Comparison of ENCODE assay signal across 27 mouse cellular contexts in genomic region chr5:124919798-124920197, GRCm38 (mm10). TPM values are rescaled to one million over a fixed set of nuclear protein-coding genes. Genes with fewer than 3 reads are reported as not detected.
A peak's percentile ranks its signal among the peaks of the same experiment; 100 is the strongest.
DNase-seq lines count a peak whose midpoint lies in the region; ATAC-seq and TF ChIP-seq lines count a peak whose summit lies in the region.
"Had no signal": no experiment of that assay in that cellular context is flagged by ENCODE, and none has a peak within 500 bp of the region (broad histone marks: within the 10 kb centered on the region; RNA-seq: fewer than 3 reads in every experiment).

No protein-coding gene starts in this region.

- no peak overlapping the region for H3K4me2 ChIP-seq in heart, postnatal 0 days (ENCODE audit: low read depth, low read length)
- H3K4me2 ChIP-seq: embryonic facial prominence, embryonic 12.5 days; forebrain, embryonic 13.5 days; hindbrain, embryonic 13.5 days; midbrain, embryonic 15.5 days; neural tube, embryonic 15.5 days; stomach, embryonic 15.5 days had no signal

- no peak for TF ChIP-seq CTCF in heart, postnatal 0 days (IDR thresholded peaks at IDR 0.05; ENCODE audit: low read depth)

- H3K36me3 ChIP-seq in heart, postnatal 0 days (replicated peaks; ENCODE audit: control insufficient read depth, insufficient read depth, low read length): no peaks in the 10 kb centered on the region
- H3K36me3 ChIP-seq: embryonic facial prominence, embryonic 12.5 days; hindbrain, embryonic 13.5 days; midbrain, embryonic 15.5 days; neural tube, embryonic 15.5 days; stomach, embryonic 15.5 days had no signal

- H3K9me3 ChIP-seq in heart, postnatal 0 days (replicated peaks; ENCODE audit: control insufficient read depth, low read length): no peaks in the 10 kb centered on the region
- H3K9me3 ChIP-seq: forebrain, embryonic 13.5 days; hindbrain, embryonic 13.5 days; midbrain, embryonic 15.5 days; neural tube, embryonic 15.5 days; stomach, embryonic 15.5 days had no signal

- peak overlapping the region; percentile 63 for H3K27ac ChIP-seq in heart, postnatal 0 days (ENCODE audit: low read depth)
- H3K27ac ChIP-seq: embryonic facial prominence, embryonic 12.5 days; forebrain, embryonic 13.5 days; hindbrain, embryonic 13.5 days; layer of hippocampus, adult 2 months; midbrain, embryonic 15.5 days; neural tube, embryonic 15.5 days; stomach, embryonic 15.5 days had no signal

- peak; percentile 92 for ATAC-seq in heart, postnatal 0 days (ENCODE audit: insufficient read depth, low read depth)
- ATAC-seq: forebrain, embryonic 13.5 days; midbrain, embryonic 15.5 days had no signal

- peaks cover 13% of the 10 kb centered on the region; the same call in 1 of the 2 replicates for H3K4me1 ChIP-seq in heart, postnatal 0 days (ENCODE audit: control insufficient read depth, insufficient read depth)

- peak; percentile 85 for TF ChIP-seq EP300 in heart, postnatal 0 days (IDR thresholded peaks at IDR 0.05; ENCODE audit: low read depth)

- peak; percentile 39 for DNase-seq in gastrocnemius, adult 18-20 months (ENCODE audit: low spot score)
- no peak for DNase-seq in gastrocnemius, postnatal 25 days
- DNase-seq in 3134 (ENCODE audit: extremely low read depth, insufficient read length, low spot score): peak; percentile 65
- peak; percentile 61 for DNase-seq in adrenal gland, postnatal 10 days
- peak; percentile 69 for DNase-seq in heart, postnatal 0 days (ENCODE audit: low spot score)
- DNase-seq in frontal cortex, adult 2 months (ENCODE audit: extremely low spot score in 1 of 2, low spot score in 1 of 2): no peak
- DNase-seq in liver: no peak
- no peak for DNase-seq in ovary, adult 18-20 months (ENCODE audit: low spot score)
- DNase-seq: cerebellum, adult 18-20 months; cerebellum, postnatal 36 days; gastrocnemius, postnatal 36 days; kidney, adult 8-10 months; kidney, postnatal 14 days; layer of hippocampus, postnatal 36 days; lung, adult 18-20 months; right cerebral cortex, postnatal 25 days; thymus, adult 2 months had no signal

- no peaks in the 10 kb centered on the region for H3K27me3 ChIP-seq in heart, postnatal 0 days (ENCODE audit: control insufficient read depth, insufficient read depth, low read length)
- H3K27me3 ChIP-seq: CH12.LX; embryonic facial prominence, embryonic 12.5 days; forebrain, embryonic 13.5 days; hindbrain, embryonic 13.5 days; midbrain, embryonic 15.5 days; neural tube, embryonic 15.5 days; stomach, embryonic 15.5 days had no signal

- 49% methylated on average over 3 of the region's 3 CpGs for WGBS in heart, postnatal 0 days

- H3K9ac ChIP-seq in heart, postnatal 0 days (replicated peaks; ENCODE audit: low read depth, low read length): no peak overlapping the region
- H3K9ac ChIP-seq: embryonic facial prominence, embryonic 12.5 days; forebrain, embryonic 13.5 days; hindbrain, embryonic 13.5 days; midbrain, embryonic 15.5 days; neural tube, embryonic 15.5 days; stomach, embryonic 15.5 days had no signal

- no peak overlapping the region for H3K4me3 ChIP-seq in heart, postnatal 0 days (ENCODE audit: low read depth, low read length)
- H3K4me3 ChIP-seq: embryonic facial prominence, embryonic 12.5 days; erythroblast, embryonic 14.5 days; forebrain, embryonic 13.5 days; hindbrain, embryonic 13.5 days; layer of hippocampus, adult 2 months; midbrain, embryonic 15.5 days; neural tube, embryonic 15.5 days; stomach, embryonic 15.5 days had no signal

RNA-seq across cellular contexts. Expression of gene Zfp664, which starts 57.3 kb away (rescaled TPM):
- 10 to 100 TPM; 15.9 to 22.7 TPM for total RNA-seq in gastrocnemius, adult 18-20 months (2021)
- total RNA-seq in gastrocnemius, postnatal 25 days (2021): 10 to 100 TPM; 18.2 to 19.0 TPM
- total RNA-seq in adrenal gland, postnatal 10 days (2021): 10 to 100 TPM; 48.5 to 58.8 TPM
- total RNA-seq in heart, postnatal 0 days (2014; rRNA removed; ENCODE audit: low replicate concordance): 15.5 and 32.9 TPM in 2 replicates
- polyA plus RNA-seq in heart, postnatal 0 days (2015; fragmentation: Nextera tagmentation; extraction: Ambion mirVana): 37.5 and 40.6 TPM in 2 replicates
- polyA plus RNA-seq in frontal cortex, adult 2 months (2012; rRNA removed): 69.2 and 71.4 TPM in 2 replicates

RNA-seq across cellular contexts. Expression of gene Ccdc92, which starts 57.6 kb away (rescaled TPM):
- under 1 TPM; 0.30 to 0.45 TPM for total RNA-seq in gastrocnemius, adult 18-20 months (2021)
- under 1 TPM; 0.26 to 0.40 TPM for total RNA-seq in gastrocnemius, postnatal 25 days (2021)
- total RNA-seq in adrenal gland, postnatal 10 days (2021): 1 to 10 TPM; 4.3 to 6.1 TPM
- 1.8 and 4.7 TPM in 2 replicates for total RNA-seq in heart, postnatal 0 days (2014; rRNA removed; ENCODE audit: low replicate concordance)
- 0.64 and 1.1 TPM in 2 replicates for polyA plus RNA-seq in heart, postnatal 0 days (2015; fragmentation: Nextera tagmentation; extraction: Ambion mirVana)
- 74.4 and 87.7 TPM in 2 replicates for polyA plus RNA-seq in frontal cortex, adult 2 months (2012; rRNA removed)
- total RNA-seq: liver, adult 2 months had no signal

Comparison
In these comparisons a context has a peak if more than half of its experiments do, and no peak if none do; other contexts are left out.
1. DNase-seq: peak in gastrocnemius, adult 18-20 months (single experiment), 3134 (single experiment), adrenal gland, postnatal 10 days (single experiment) and heart, postnatal 0 days (single experiment); none in gastrocnemius, postnatal 25 days (single experiment), frontal cortex, adult 2 months (0 of 2), liver (single experiment) and ovary, adult 18-20 months (single experiment).